Mouse (Mus musculus) lung, adult 10 weeks (tissue): ENCODE data around the gene Ear10. TPM values are rescaled to one million over a fixed set of nuclear protein-coding genes. Genes with fewer than 3 reads are reported as not detected.

Source experiments
- polyA plus RNA-seq: library from polyadenylated mRNA; stranded (reverse); fragments of 350-450 nt; fragmentation: Illumina TruSeq; extraction: RNeasy Lipid Tissue Mini Kit (QIAGEN cat#74804); gene quantifications from one replicate; pipeline ENCODE4 v1.2.3, GENCODE M21; 2014; ENCODE audit warnings: low read depth, low replicate concordance; ENCODE audit not compliant: insufficient read depth

The Ear10 gene
- polyA plus RNA-seq: not detected

GRCm38 (mm10) chr14:43923459-43923858 is at the start of gene Ear10:
Gene Ear10 (minus strand): TSS chr14:43923559.

GRCm38 (mm10) chr14:43956769-43957168 is 33.4 kb upstream of the Ear10 start, which contains the start of gene Ang5:
Gene Ang5 (plus strand): TSS chr14:43957069.

DNA sequence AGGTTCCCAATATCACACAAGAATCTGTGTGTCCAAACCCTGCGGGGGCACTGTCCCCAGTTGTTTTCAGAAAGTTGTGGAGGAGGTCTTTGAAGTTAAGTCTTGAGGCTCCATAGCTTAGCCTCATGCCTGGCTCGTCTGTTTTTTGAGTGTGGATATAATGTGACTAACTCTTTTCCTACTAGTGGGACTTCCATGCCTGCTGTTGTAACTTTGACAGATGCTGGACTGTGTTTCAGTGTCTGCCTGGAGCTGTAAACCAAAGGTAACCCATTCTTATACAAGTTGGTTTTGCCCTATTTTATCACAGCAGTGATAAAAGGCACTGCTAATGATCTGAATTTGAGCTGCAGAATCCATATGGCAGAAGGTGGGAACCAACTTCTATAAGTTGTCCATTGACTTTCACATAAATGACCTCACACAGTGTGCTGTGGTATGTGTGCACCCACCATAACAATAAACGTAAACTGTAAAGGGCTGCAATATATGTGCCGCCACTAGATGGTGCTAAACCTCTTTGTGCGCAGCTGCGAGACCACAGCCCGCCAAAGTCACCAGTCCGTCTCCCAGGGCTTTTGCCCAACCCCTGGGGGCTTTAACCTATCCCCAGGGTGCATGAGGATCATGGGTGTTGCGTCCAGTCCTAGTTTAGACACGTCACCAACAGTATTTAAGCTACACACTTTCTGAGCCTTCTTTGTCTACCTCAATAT is 1.5 kb upstream of the Ear10 start, which contains the start of gene Gm8113:
Gene Gm8113, plus strand, starts transcription at position 703 of the 716 bp plus-strand sequence.

GRCm38 (mm10) chr14:43875417-43875816 is 47.9 kb downstream of the Ear10 start, which contains the start of gene Ear1:
Gene Ear1 (minus strand): TSS chr14:43875517.

Other genes with a start within 250 kb of the Ear10 start
- gene Gm8165, start 246.4 kb downstream of the Ear10 start, polyA plus RNA-seq: not detected
- 0.62 TPM for gene Gm7324, start 225.7 kb downstream of the Ear10 start, polyA plus RNA-seq
- gene Gm16506, start 196.1 kb downstream of the Ear10 start, polyA plus RNA-seq: not detected
- not detected for gene Gm6526, start 175.7 kb downstream of the Ear10 start, polyA plus RNA-seq
- not detected for gene Gm8180, start 138.8 kb downstream of the Ear10 start, polyA plus RNA-seq
- 87.0 TPM for gene Ear1, start 48.0 kb downstream of the Ear10 start, polyA plus RNA-seq
- 1.2 TPM for gene Gm8113, start 1.8 kb upstream of the Ear10 start, polyA plus RNA-seq
- not detected for gene Ang5, start 33.5 kb upstream of the Ear10 start, polyA plus RNA-seq
- not detected for gene Ang6, start 78.7 kb upstream of the Ear10 start, polyA plus RNA-seq
- 329 TPM for gene Ear2, start 179.1 kb upstream of the Ear10 start, polyA plus RNA-seq
- gene Gm3327, start 200.3 kb upstream of the Ear10 start, polyA plus RNA-seq: not detected